Mouse (Mus musculus): Measurements from ENCODE around the gene Zfp385b. TPM values are rescaled to one million over a fixed set of nuclear protein-coding genes. Genes with fewer than 3 reads are reported as not detected.

Gene Zfp385b
- 2.2 and 3.1 TPM in 2 replicates for polyA plus RNA-seq (2015; fragmentation: Nextera tagmentation; extraction: Ambion mirVana)

- DNase-seq (ENCODE audit: low spot score): no peak
These were observed at the start of gene Zfp385b for GRCm38 (mm10) chr2:77819539-77819938. TSS of gene Zfp385b (minus strand) at chr2:77819639.

- DNase-seq (ENCODE audit: low spot score): no peak
These were observed 44.5 kb upstream of the Zfp385b start for GRCm38 (mm10) chr2:77863934-77864333.

GRCm38 (mm10) chr2:77863522-77863921 is 44.1 kb upstream of the Zfp385b start:
- DNase-seq (ENCODE audit: low spot score): no peak

- DNase-seq (ENCODE audit: low spot score): no peak
These were observed 22.0 kb upstream of the Zfp385b start for GRCm38 (mm10) chr2:77841464-77841863.

- no peak for DNase-seq (ENCODE audit: low spot score)
These were observed 20.1 kb upstream of the Zfp385b start for GRCm38 (mm10) chr2:77839587-77839986.

- no peak for DNase-seq (ENCODE audit: low spot score)
These were observed 19.2 kb upstream of the Zfp385b start for GRCm38 (mm10) chr2:77838688-77839087.

- no peak for DNase-seq (ENCODE audit: low spot score)
These were observed 16.3 kb upstream of the Zfp385b start for GRCm38 (mm10) chr2:77835781-77836180.

- DNase-seq (ENCODE audit: low spot score): no peak
These were observed 6.8 kb upstream of the Zfp385b start for GRCm38 (mm10) chr2:77826133-77826828.

GRCm38 (mm10) chr2:77823026-77823425 is 3.6 kb upstream of the Zfp385b start:
- no peak for DNase-seq (ENCODE audit: low spot score)

- DNase-seq (ENCODE audit: low spot score): no peak
These were observed 2.0 kb downstream of the Zfp385b start for GRCm38 (mm10) chr2:77817357-77817894.

- DNase-seq (ENCODE audit: low spot score): no peak
These were observed 2.8 kb downstream of the Zfp385b start for GRCm38 (mm10) chr2:77816413-77817314.

- DNase-seq (ENCODE audit: low spot score): no peak
These were observed 3.5 kb downstream of the Zfp385b start for GRCm38 (mm10) chr2:77815775-77816412.

GRCm38 (mm10) chr2:77814896-77815295 is 4.5 kb downstream of the Zfp385b start:
- DNase-seq (ENCODE audit: low spot score): no peak

GRCm38 (mm10) chr2:77813029-77813428 is 6.4 kb downstream of the Zfp385b start:
- no peak for DNase-seq (ENCODE audit: low spot score)

GRCm38 (mm10) chr2:77810748-77811147 is 8.7 kb downstream of the Zfp385b start:
- DNase-seq (ENCODE audit: low spot score): no peak

GRCm38 (mm10) chr2:77804781-77805180 is 14.7 kb downstream of the Zfp385b start:
- no peak for DNase-seq (ENCODE audit: low spot score)

GRCm38 (mm10) chr2:77802291-77802690 is 17.1 kb downstream of the Zfp385b start:
- DNase-seq (ENCODE audit: low spot score): no peak

GRCm38 (mm10) chr2:77801430-77801829 is 18.0 kb downstream of the Zfp385b start:
- no peak for DNase-seq (ENCODE audit: low spot score)

GRCm38 (mm10) chr2:77801009-77801408 is 18.4 kb downstream of the Zfp385b start:
- no peak for DNase-seq (ENCODE audit: low spot score)

- no peak for DNase-seq (ENCODE audit: low spot score)
These were observed 22.2 kb downstream of the Zfp385b start for GRCm38 (mm10) chr2:77797233-77797632.

- DNase-seq (ENCODE audit: low spot score): no peak
These were observed 23.4 kb downstream of the Zfp385b start for GRCm38 (mm10) chr2:77795859-77796552.
